Mouse (Mus musculus): ENCODE measurements at regions not wholly inside any gene's neighbourhood (a gene's known extent, or its start where the extent isn't known, plus 50 kb on each side); places are given as distances from the start of the nearest gene placed in this dataset.
"Not testable (repeated sequence)": the region's sequence is repeated elsewhere in the genome, so short reads cannot be mapped to it uniquely, and the experiment has no call there.

GRCm38 (mm10) chrX:103532620-103533199 lies 97.7 kb upstream of the Zcchc13 start:
- peak; percentile 4 for DNase-seq

- DNase-seq = peak; percentile 18
These were observed 97.1 kb upstream of the Zcchc13 start for GRCm38 (mm10) chrX:103533306-103533705.

GRCm38 (mm10) chrX:103533831-103534230 lies 96.6 kb upstream of the Zcchc13 start:
- DNase-seq = no peak

DNA sequence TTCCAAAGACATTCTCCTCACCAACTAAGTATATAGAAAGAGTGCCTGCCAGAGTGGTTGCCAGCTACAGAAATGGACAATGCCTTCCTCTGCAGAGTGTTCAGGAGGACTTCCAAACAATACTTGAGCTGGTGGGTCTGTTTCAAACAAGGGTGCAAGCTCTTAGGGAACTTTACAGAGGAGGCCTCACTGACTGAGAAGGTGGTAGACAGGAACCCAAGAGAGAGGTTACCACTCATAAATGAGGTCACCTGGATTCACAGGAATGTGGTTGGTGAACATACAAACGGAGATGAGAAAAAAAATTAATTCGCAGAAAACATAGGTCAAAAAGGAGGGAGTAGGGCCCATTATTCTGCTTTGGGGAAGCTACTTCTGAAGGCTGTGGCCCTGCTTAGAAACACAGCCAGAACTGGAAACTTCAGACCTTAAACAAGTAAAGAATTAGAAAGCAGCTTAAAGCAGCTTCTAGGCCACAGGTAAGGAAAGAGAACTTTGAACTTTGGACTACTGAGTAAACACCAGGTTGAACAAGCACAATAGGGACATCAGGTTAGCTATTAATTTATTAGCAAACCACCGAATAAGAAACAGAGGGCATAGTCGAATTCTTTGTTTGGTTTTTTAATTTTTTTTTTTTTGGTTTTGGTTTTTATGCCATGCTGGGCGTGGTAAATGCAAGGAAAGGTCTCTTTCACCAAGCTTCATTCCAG lies 83.7 kb upstream of the Zcchc13 start:
- DNase-seq = no peak

- DNase-seq = no peak
These were observed 79.1 kb upstream of the Zcchc13 start for GRCm38 (mm10) chrX:103551304-103551703.

DNA sequence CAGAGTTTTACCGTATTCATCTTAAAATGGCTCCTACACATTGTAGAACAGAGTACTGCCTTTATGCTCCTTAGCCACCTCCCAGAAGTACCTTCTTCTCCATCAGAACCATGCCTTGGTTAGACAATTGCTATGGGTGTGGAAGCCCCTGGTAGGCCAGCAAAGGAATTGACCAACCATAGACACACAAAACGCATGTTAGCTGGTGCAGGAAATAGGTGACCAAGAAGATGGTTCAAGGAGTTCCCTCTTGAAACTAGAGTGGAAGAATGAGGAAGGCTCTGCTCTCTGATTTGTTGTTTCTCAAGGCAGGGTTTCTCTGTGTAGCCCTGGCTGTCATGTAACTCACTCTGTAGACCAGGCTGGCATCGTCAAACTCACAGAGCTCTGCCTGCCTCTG lies 77.2 kb upstream of the Zcchc13 start:
- DNase-seq = no peak

- DNase-seq = no peak
These were observed 76.8 kb upstream of the Zcchc13 start for GRCm38 (mm10) chrX:103553605-103554004.

GRCm38 (mm10) chrX:103555041-103555986 lies 75.1 kb upstream of the Zcchc13 start:
- not testable (repeated sequence) for DNase-seq

- no peak for DNase-seq
These were observed 74.3 kb upstream of the Zcchc13 start for GRCm38 (mm10) chrX:103556046-103556445.

- DNase-seq = no peak
These were observed 73.5 kb upstream of the Zcchc13 start for GRCm38 (mm10) chrX:103556681-103557490.

GRCm38 (mm10) chrX:103557496-103557895 lies 72.9 kb upstream of the Zcchc13 start:
- DNase-seq = no peak

DNA sequence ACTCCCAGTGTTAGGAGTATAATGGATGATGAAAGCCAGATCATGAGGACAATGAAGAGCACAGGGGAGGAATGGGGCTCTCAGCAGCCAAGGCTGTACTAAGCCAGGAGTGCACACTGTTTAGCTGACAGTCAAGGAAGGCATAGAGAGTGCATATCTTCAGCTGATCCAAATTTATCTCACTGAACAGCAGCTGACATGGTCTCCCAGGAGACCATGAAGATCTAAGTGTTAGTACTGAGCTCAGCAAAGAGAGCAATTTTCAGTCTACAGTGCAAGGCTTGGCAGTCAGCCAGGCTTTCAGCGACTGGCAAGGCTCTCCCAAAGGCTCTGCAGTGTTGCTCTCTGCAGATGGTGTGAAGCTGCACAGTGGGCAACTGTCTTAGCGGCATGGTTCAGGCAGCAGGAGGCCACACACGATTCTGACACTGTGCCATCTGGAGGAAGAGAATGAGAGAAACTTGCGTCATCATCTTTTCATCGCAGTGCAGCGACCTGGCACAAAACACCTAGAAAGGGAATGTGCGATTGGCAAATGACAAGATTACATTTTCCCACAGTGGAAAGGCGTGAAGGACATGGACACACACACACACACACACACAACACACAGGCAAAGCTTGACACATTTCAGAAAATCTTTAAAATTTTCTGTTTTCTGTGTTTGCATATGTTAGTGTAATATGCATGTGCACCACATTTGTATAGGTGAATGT lies 66.7 kb upstream of the Zcchc13 start:
- DNase-seq = peak; percentile 49

DNA sequence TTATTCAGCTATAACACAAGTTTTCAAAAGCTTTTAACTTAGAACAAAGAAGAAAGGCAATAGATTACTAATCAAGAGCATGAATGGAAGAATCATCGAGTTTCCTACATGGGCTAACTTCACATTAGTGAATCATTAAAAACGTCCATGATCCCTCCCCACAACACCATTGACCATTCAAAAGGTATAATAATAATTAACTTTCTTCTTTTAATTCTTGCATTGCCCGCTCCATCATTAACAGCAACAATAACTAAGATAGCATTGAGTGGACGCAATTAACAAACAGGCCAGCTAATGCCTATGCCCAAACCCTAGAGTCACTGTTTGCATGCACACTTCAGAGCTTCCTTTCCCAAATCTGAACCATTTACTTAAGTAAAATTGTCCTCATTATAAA lies 57.0 kb upstream of the Zcchc13 start:
- no peak for DNase-seq

- no peak for DNase-seq
These were observed 50.9 kb upstream of the Zcchc13 start for GRCm38 (mm10) chrX:103579484-103579883.
